Mouse (Mus musculus) testis, adult 2 months (tissue): ENCODE measurements around the gene Sh3pxd2a.

Experiments
- CTCF ChIP-seq: fragments of 200-500 bp; IDR thresholded peaks from 2 replicates; pipeline ENCODE4 v1.5.1; 2012; ENCODE audit warnings: low read depth, mild to moderate bottlenecking, inconsistent platforms, low read length, moderate library complexity; ENCODE audit not compliant: control insufficient read depth, insufficient read depth, insufficient replicate concordance
- POLR2A ChIP-seq: fragments of 200-500 bp; IDR thresholded peaks from 2 replicates; pipeline ENCODE4 v1.6.1; 2012; ENCODE audit warnings: low read depth, mild to moderate bottlenecking, inconsistent platforms, low read length, moderate library complexity; ENCODE audit not compliant: control insufficient read depth

GRCm38 (mm10) chr19:47346606-47347005 lies 117.6 kb downstream of the Sh3pxd2a start:
- TF ChIP-seq CTCF = no peak
- TF ChIP-seq POLR2A = no peak
